Mouse (Mus musculus) erythroblast, embryonic 14.5 days (primary cell): ENCODE results near the gene Scamp4.
"Not testable (repeated sequence)": the region's sequence is repeated elsewhere in the genome, so short reads cannot be mapped to it uniquely, and the experiment has no call there.

Experiments used
- GATA1 ChIP-seq: IDR thresholded peaks from 2 replicates; pipeline ENCODE4 v1.6.1; 2012; ENCODE audit warnings: low read length, inconsistent platforms, mixed read lengths
- TAL1 ChIP-seq: IDR thresholded peaks from 3 replicates; pipeline ENCODE4 v1.6.1; 2012; ENCODE audit warnings: low read length, inconsistent platforms, mixed read lengths

DNA sequence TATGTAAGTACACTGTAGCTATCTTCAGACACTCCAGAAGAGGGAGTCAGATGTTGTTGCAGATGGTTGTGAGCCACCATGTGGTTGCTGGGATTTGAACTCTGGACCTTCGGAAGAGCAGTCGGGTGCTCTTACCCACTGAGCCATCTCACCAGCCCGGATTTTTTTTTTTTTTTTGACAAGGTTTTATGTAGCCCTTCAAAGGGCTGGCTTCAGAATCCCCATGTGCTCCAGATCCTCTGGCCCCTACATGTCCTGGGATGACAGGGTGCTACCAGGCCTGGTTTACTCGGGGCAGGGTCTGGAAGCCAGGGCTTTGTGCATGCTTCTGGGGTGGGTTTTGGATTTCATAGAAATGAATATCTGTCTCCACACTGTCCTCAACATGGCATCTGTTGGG lies 3.0 kb downstream of the Scamp4 start, which contains the start of gene Gm49322:
- TF ChIP-seq GATA1, TAL1: not testable (repeated sequence)
